Mouse (Mus musculus) forebrain, embryonic 10.5 days (tissue): ENCODE data around the gene Zbtb20. TPM values are rescaled to one million over a fixed set of nuclear protein-coding genes. Genes with fewer than 3 reads are reported as not detected.

Source experiments
- DNase-seq: peaks from one replicate; pipeline ENCODE4 v3.0.0-alpha.2; 2017; ENCODE audit warnings: low spot score; ENCODE audit errors: extremely low spot score
- H3K27ac ChIP-seq: fragments of 300-500 bp; sonication (generic); 2 replicates; pipeline ENCODE4 v1.5.1; 2016; ENCODE audit warnings: mild to moderate bottlenecking
- H3K27me3 ChIP-seq: fragments of 300-500 bp; sonication (generic); 2 replicates; pipeline ENCODE4 v1.6.1; 2016; ENCODE audit warnings: mild to moderate bottlenecking; ENCODE audit not compliant: poor library complexity, severe bottlenecking
- H3K36me3 ChIP-seq: fragments of 300-500 bp; sonication (generic); replicated peaks from 2 replicates; pipeline ENCODE4 v1.6.1; 2016; ENCODE audit warnings: mild to moderate bottlenecking, moderate library complexity
- H3K4me1 ChIP-seq: fragments of 300-500 bp; sonication (generic); 2 replicates; pipeline ENCODE4 v1.6.1; 2016
- H3K4me3 ChIP-seq: fragments of 300-500 bp; sonication (generic); 2 replicates; pipeline ENCODE4 v1.5.1; 2016; ENCODE audit warnings: mild to moderate bottlenecking, moderate library complexity
- H3K9me3 ChIP-seq: fragments of 300-500 bp; sonication (generic); 2 replicates; pipeline ENCODE4 v1.6.1; 2016; ENCODE audit warnings: mild to moderate bottlenecking, moderate library complexity
- WGBS: fragments of 180-500 bp; shearing (Covaris S2); methylation state at CpG from one replicate; pipeline ENCODE4 v1.1.7; 2016; 5-methylcytosine and 5-hydroxymethylcytosine counted together
- polyA plus RNA-seq: library from polyadenylated mRNA; unstranded; fragments of >200 nt; fragmentation: Nextera tagmentation; extraction: Ambion mirVana; gene quantifications from 2 replicates; pipeline ENCODE4 v1.2.1, GENCODE M21; 2016

Gene Zbtb20
- polyA plus RNA-seq, 1 experiment from 2014 or later, result 17.3 TPM

DNA sequence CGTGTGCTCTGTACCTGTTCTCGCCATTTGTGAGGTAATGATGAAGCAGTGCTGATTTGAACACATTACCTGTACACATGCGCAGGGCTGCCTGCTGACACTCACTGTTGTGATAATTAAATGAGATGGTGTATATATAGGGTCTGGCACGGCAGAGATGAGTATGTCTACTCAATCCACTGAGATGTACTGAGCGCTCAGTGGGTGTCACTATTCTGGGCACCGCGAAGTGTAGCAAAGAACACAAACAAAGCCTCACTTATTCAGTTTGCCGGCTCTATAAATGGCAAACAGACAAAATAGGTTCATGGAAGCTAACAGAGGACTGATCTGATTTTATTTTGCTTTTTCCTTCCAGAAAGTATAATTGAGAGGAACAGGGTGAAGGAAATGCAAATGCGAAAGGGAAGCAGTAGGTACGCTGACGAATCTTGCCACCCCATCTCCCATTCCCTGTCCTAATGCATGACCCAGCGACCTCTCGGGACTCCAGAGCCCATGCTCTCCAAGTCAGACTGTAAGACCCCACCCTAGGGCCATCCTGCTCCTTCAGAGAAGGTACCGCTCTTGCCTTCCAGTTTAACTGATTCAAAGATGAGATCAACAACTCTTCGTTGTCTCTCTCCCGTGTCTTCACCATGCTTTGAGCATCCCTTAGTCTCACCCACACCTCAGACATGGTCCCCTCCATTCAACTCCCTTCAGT lies 695.8 kb downstream of the Zbtb20 start:
- no peak for DNase-seq
- Histone ChIP-seq H3K36me3 (peaks cover 2% of the 10 kb centered on the region; the same call in 1 of the 2 replicates), H3K4me1 (peaks cover 40% of the 10 kb centered on the region), H3K27ac (no peak overlapping the region), H3K9me3 (no peaks in the 10 kb centered on the region), H3K4me3 (no peak overlapping the region), H3K27me3 (no peaks in the 10 kb centered on the region)
- WGBS, result 93% methylated on average over 16 of the region's 16 CpGs

DNA sequence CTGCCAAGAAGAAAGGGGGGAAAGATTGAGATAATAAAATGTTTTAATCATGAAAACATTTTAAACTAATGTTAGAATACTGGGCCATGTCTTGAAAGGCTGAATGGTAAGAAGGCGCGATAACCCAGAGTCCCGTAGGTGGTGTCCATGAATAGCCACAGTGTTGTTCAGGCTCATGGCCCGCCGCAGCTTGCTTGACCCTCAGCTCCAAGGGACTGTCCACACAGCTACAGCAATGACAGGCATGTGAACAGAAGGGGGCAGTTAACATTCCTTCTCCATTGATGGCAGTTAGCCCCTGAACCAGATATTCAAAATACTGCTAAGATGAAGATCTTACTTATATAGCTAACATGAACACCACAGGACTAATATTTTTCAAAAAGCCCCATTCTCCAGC lies 696.5 kb downstream of the Zbtb20 start:
- H3K27ac ChIP-seq, result no peak overlapping the region
- H3K36me3 ChIP-seq, result peaks cover 2% of the 10 kb centered on the region; the same call in 1 of the 2 replicates
- no peaks in the 10 kb centered on the region for H3K27me3 ChIP-seq
- peaks cover 46% of the 10 kb centered on the region for H3K4me1 ChIP-seq
- H3K9me3 ChIP-seq, result no peaks in the 10 kb centered on the region
- 93% methylated on average over 5 of the region's 5 CpGs for WGBS
- H3K4me3 ChIP-seq, result no peak overlapping the region
- DNase-seq, result no peak

DNA sequence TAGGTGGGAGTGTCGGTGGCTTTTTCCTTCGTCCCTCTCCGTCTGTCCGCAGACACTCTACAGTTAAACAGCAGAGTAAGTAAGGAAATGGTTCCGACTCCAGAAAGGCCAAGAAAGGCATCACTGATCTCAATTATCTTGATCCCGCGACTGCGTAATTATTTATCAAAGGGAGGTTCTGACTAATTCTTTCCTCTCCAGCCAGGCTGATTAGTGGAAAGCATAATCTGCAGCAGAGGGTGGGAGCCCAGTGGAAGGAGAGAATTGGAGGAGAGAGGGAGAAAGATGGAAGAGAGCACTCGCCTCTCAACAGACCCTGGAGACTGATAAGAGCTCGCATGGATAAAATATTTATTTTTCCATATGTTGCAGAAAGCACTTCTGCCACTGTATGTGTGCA lies 697.1 kb downstream of the Zbtb20 start:
- no peak for DNase-seq
- H3K9me3 ChIP-seq, result no peaks in the 10 kb centered on the region
- WGBS, result 60% methylated on average over 10 of the region's 10 CpGs
- peaks cover 2% of the 10 kb centered on the region; the same call in 1 of the 2 replicates for H3K36me3 ChIP-seq
- peaks cover 52% of the 10 kb centered on the region for H3K4me1 ChIP-seq
- H3K27me3 ChIP-seq, result no peaks in the 10 kb centered on the region
- H3K4me3 ChIP-seq, result no peak overlapping the region
- H3K27ac ChIP-seq, result peak overlapping the region; percentile 82

DNA sequence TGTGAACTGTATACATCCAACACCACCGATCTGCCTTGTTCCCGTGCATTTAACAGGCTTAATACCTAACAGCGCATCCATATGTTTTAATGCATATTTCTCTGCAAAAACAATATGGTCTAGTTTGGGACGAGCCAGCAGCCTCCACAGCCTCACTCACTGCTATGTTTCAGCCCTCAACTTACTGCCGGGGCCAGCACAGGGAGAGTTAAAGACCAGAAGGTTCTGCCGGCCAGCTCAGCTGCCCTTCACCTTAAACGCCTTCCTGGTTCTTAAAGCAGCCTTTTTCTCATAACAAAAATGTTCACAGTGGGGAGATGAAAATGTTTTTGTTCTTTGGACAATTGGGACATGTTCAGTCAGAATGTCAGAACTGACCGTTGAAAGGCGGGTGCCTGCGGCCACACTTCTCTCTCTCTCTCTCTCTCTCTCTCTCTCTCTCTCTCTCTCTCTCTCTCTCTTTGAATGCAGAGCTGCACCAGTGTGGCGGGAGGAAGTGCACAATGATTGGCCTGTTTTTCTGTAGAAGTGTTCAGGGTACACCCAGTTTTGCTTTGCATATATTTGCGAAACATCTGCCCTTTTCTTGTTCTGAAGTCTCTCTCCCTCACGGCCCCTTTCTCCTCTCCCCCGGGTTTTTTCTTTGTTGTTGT lies 697.6 kb downstream of the Zbtb20 start:
- 66% methylated on average over 14 of the region's 14 CpGs for WGBS
- Histone ChIP-seq H3K4me3 (no peak overlapping the region), H3K27ac (peak overlapping the region; percentile 82), H3K9me3 (no peaks in the 10 kb centered on the region), H3K36me3 (peaks cover 2% of the 10 kb centered on the region; the same call in 1 of the 2 replicates), H3K27me3 (no peaks in the 10 kb centered on the region), H3K4me1 (peaks cover 55% of the 10 kb centered on the region)
- peak; percentile 17 for DNase-seq

DNA sequence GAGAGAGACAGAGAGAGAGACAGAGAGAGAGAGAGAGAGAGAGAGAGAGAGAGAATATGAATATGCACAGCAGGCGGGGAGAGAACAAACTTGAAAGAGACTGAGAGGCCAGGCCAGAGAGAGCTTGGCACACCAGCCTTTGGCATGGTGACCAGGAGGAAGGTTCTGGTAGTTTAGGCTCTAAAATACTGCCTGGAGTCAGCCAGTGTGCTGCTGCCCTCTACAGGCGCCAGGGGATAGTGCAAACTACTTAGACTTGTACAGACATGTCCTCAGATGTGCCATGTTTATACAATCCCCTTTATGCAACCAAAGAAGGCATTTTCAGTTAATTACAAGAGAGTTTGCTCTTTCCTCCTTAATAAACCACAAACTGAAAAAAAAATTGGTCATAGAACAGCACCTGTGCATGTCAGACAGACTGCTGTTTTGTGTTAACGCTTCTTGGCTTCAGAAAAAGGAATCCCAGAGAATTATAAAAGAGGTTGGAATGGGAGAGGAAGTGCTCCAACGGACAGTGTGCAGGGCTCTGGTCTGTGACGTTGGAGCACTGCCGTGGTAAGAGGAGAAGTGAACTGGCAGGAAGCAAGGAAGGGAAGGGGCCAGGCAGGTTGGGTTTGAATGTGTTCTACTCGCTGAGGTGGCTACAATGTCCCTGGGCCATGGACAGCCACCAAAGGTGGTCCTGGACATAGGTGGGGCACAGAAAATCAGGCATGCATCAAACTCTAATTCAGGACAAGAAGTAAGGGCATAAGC lies 698.5 kb downstream of the Zbtb20 start:
- Histone ChIP-seq H3K4me3 (no peak overlapping the region), H3K27me3 (no peaks in the 10 kb centered on the region), H3K9me3 (no peaks in the 10 kb centered on the region), H3K36me3 (peaks cover 4% of the 10 kb centered on the region), H3K4me1 (peaks cover 55% of the 10 kb centered on the region), H3K27ac (peak overlapping the region; percentile 82)
- DNase-seq, result peak; percentile 74
- 56% methylated on average over 7 of the region's 7 CpGs for WGBS

DNA sequence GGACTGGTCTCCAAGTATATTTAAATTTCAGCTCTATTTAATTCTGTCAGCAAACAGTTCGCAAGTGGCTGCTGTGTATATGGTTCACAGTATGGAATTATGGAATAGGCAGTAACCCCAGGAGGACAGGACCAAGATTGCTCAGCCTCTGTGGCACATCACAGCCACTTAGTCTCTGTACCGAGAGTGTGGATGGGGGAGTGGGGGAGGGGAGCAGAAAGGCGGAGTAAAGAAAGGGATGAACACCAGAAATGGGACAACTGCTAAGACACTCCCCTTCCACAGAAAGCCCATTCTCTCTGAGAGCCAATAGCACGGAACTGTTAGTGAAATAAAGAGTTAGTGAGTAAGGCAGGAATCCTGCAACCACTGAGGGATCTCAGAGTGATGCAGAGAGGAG lies 699.4 kb downstream of the Zbtb20 start:
- Histone ChIP-seq H3K36me3 (peaks cover 7% of the 10 kb centered on the region), H3K4me3 (no peak overlapping the region), H3K9me3 (no peaks in the 10 kb centered on the region), H3K27me3 (no peaks in the 10 kb centered on the region), H3K4me1 (peaks cover 55% of the 10 kb centered on the region), H3K27ac (peak overlapping the region; percentile 82)
- no peak for DNase-seq
- WGBS, result 38% methylated on average over 4 of the region's 4 CpGs

DNA sequence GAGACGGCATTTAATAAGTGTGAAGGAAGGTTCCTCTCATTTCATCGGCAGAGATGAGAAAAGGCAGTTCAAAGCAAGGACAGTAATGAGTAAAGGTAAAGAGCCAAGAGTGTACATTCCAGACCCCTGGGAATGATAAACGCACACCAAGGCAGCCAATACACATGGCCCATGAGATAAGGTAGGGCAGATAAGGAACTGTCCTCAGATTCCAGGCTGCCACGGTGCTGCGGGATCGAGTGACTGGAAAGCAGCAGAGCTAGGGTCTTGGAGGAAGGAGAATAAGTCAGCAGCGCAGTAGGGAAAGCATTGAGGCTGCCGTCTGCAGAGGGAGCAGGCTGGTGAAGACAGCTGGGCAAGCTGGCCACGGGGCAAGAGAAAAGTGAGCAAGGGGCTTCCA lies 699.8 kb downstream of the Zbtb20 start:
- Histone ChIP-seq H3K4me3 (no peak overlapping the region), H3K36me3 (peaks cover 7% of the 10 kb centered on the region), H3K4me1 (peaks cover 55% of the 10 kb centered on the region), H3K27ac (peak overlapping the region; percentile 82), H3K9me3 (no peaks in the 10 kb centered on the region), H3K27me3 (no peaks in the 10 kb centered on the region)
- WGBS, result 49% methylated on average over 9 of the region's 9 CpGs
- no peak for DNase-seq

DNA sequence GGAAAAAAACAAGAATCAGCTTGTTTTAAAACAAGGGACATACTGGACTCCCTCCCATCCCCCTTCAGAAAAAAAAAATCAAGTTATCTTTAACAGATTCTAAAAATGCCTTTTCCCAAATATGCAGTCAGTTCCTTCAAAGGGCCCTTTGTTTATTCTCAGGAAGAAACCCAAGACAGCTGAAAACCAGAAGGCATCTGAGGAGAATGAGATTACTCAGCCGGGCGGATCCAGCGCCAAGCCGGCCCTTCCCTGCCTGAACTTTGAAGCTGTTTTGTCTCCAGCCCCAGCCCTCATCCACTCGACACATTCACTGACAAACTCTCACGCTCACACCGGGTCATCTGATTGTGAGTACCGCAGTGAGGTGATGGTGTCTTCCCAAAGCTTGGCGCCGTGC lies 701.7 kb downstream of the Zbtb20 start:
- WGBS, result 23% methylated on average over 10 of the region's 10 CpGs
- Histone ChIP-seq H3K4me1 (peaks cover 60% of the 10 kb centered on the region), H3K4me3 (no peak overlapping the region), H3K27me3 (no peaks in the 10 kb centered on the region), H3K36me3 (peaks cover 5% of the 10 kb centered on the region), H3K27ac (peak overlapping the region; percentile 78), H3K9me3 (no peaks in the 10 kb centered on the region)
- no peak for DNase-seq

DNA sequence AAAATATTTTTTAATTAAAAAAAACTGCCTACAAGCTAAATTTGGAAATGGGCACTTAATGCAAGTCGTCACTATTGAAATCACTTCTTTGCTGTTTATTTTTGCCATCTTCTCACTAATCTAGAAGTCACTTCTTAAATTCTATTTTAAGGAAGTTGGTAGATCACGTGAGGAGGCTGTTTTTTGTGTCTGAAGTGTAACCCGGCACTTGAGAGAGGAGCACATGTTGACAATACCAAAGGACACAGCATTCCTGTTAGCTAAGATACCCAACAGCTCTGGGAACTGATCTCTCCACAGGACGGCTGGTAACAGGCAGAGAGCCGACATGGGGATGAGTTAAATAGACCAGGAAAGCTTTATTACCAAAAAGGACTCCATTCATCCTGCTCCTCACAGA lies 702.7 kb downstream of the Zbtb20 start:
- Histone ChIP-seq H3K4me1 (peaks cover 55% of the 10 kb centered on the region), H3K9me3 (no peaks in the 10 kb centered on the region), H3K36me3 (peaks cover 5% of the 10 kb centered on the region), H3K4me3 (no peak overlapping the region), H3K27ac (no peak overlapping the region), H3K27me3 (no peaks in the 10 kb centered on the region)
- 46% methylated on average over 5 of the region's 5 CpGs for WGBS
- DNase-seq, result no peak

DNA sequence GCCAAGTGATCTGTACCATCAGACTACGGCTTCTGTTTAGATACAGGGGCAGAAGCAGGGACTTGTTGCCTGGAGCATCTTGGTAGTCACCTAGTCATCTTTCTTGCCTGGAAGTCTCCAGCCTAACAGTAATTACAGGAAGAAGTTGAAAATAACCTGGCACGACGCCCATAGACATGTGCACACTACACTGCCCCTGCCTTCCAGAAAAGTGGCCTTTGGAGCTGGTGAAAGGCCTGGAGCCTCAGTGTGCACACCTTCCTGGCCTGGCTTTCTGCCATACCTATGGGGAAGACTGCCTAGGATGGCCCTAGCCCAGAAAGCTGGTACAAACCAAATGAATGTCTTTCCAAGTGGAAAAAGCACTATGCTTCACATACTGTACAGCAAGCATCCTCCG lies 703.4 kb downstream of the Zbtb20 start:
- Histone ChIP-seq H3K27ac (no peak overlapping the region), H3K27me3 (no peaks in the 10 kb centered on the region), H3K9me3 (no peaks in the 10 kb centered on the region), H3K4me1 (peaks cover 48% of the 10 kb centered on the region), H3K36me3 (peaks cover 5% of the 10 kb centered on the region), H3K4me3 (no peak overlapping the region)
- no peak for DNase-seq
- 92% methylated on average over 4 of the region's 4 CpGs for WGBS

DNA sequence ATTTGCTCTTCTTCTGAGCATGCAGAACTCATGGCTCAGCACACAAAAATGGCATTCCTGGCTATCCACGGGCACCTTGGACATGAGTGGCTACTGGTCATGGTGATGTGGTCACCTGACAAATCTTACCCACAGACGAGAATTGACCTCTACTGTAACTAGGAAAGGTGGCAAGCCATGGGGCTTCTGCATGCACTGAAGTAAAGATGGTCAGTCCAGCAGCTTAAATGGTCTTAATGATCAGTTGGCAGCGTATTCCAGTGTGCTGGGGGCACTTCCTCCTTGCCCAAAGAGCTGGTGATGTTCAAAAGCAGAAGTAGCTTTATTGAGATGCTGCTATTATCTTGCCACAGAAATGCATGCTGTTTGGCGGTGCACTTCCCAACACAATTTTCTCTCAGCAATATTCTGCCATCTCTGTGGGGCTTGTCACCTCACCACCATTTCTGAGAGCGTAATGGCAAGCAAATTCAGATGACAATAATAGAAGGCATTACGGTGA lies 704.7 kb downstream of the Zbtb20 start:
- Histone ChIP-seq H3K4me3 (no peak overlapping the region), H3K27ac (no peak overlapping the region), H3K4me1 (peaks cover 35% of the 10 kb centered on the region), H3K9me3 (no peaks in the 10 kb centered on the region), H3K27me3 (no peaks in the 10 kb centered on the region), H3K36me3 (peaks cover 5% of the 10 kb centered on the region)
- WGBS, result 91% methylated on average over 6 of the region's 6 CpGs
- no peak for DNase-seq

DNA sequence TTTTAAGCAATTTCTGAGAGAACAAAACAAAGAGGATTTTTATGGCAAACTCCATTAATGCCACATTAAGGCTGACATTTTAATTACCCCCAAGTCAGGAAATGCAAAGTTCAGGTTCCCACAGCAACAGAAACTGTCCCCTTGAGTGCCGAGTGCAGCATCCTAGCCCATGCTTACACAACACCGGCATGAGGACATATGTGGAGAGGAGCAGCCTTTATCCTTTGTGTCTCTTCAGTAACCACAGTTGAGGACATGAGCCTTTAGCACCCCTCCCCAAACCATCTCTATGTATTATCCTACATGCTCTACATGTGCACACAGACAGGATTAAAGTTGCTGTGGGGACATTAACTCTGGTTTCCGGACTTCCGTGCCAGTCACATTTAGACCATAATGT lies 705.9 kb downstream of the Zbtb20 start:
- Histone ChIP-seq H3K4me3 (no peak overlapping the region), H3K9me3 (no peaks in the 10 kb centered on the region), H3K27ac (no peak overlapping the region), H3K36me3 (peaks cover 5% of the 10 kb centered on the region), H3K27me3 (no peaks in the 10 kb centered on the region), H3K4me1 (peaks cover 25% of the 10 kb centered on the region)
- DNase-seq, result no peak
- WGBS, result 92% methylated on average over 4 of the region's 4 CpGs
